Mouse (Mus musculus): ENCODE measurements around the gene Naa38. TPM values are rescaled to one million over a fixed set of nuclear protein-coding genes. Genes with fewer than 3 reads are reported as not detected.

The Naa38 gene
- polyA plus RNA-seq, 1 experiment from 2014 or later = 141 TPM

GRCm38 (mm10) chr11:69407724-69408004 lies 12.4 kb downstream of the Naa38 start:
- no peak overlapping the region for H3K9ac ChIP-seq (ENCODE audit: low read length)
- peaks cover 40% of the 10 kb centered on the region for H3K36me3 ChIP-seq (ENCODE audit: control insufficient read depth, insufficient read depth, low read length)
- DNase-seq (ENCODE audit: low spot score) (no peak), ATAC-seq (ENCODE audit: insufficient number of reproducible peaks, low FRiP score, low TSS enrichment, low read depth) (no peak)
- no peak overlapping the region; the same call in 1 of the 2 replicates for H3K4me3 ChIP-seq (ENCODE audit: low read depth, low read length)
- H3K9me3 ChIP-seq (ENCODE audit: control insufficient read depth, low read length) = no peaks in the 10 kb centered on the region
- 86% methylated on average over 4 of the region's 4 CpGs for whole genome bisulfite sequencing
- H3K27ac ChIP-seq (replicated peaks; ENCODE audit: low read depth, low read length) = no peak overlapping the region
- peak overlapping the region; percentile 98; the same call in 1 of the 2 replicates for H3K4me2 ChIP-seq (ENCODE audit: low read depth, severe bottlenecking)
- peaks cover 23% of the 10 kb centered on the region for H3K4me1 ChIP-seq (ENCODE audit: control insufficient read depth, insufficient read depth, low read length)
- no peaks in the 10 kb centered on the region for H3K27me3 ChIP-seq (ENCODE audit: control insufficient read depth, insufficient read depth, low read length)

GRCm38 (mm10) chr11:69408541-69409377 lies 13.5 kb downstream of the Naa38 start:
- ATAC-seq (ENCODE audit: insufficient number of reproducible peaks, low FRiP score, low TSS enrichment, low read depth) = peak; percentile 61
- no peaks in the 10 kb centered on the region for H3K9me3 ChIP-seq (ENCODE audit: control insufficient read depth, low read length)
- H3K36me3 ChIP-seq (ENCODE audit: control insufficient read depth, insufficient read depth, low read length) = peaks cover 35% of the 10 kb centered on the region
- H3K27me3 ChIP-seq (ENCODE audit: control insufficient read depth, insufficient read depth, low read length) = no peaks in the 10 kb centered on the region
- peak overlapping the region; percentile 89 for H3K9ac ChIP-seq (ENCODE audit: low read length)
- DNase-seq (ENCODE audit: low spot score) = peak; percentile 82
- peak overlapping the region; percentile 75 for H3K27ac ChIP-seq (replicated peaks; ENCODE audit: low read depth, low read length)
- H3K4me2 ChIP-seq (ENCODE audit: low read depth, severe bottlenecking) = peak overlapping the region; percentile 98
- H3K4me3 ChIP-seq (ENCODE audit: low read depth, low read length) = peak overlapping the region; percentile 86
- under 1% methylated on average over 33 of the region's 33 CpGs for WGBS
- peaks cover 34% of the 10 kb centered on the region for H3K4me1 ChIP-seq (ENCODE audit: control insufficient read depth, insufficient read depth, low read length)

DNA sequence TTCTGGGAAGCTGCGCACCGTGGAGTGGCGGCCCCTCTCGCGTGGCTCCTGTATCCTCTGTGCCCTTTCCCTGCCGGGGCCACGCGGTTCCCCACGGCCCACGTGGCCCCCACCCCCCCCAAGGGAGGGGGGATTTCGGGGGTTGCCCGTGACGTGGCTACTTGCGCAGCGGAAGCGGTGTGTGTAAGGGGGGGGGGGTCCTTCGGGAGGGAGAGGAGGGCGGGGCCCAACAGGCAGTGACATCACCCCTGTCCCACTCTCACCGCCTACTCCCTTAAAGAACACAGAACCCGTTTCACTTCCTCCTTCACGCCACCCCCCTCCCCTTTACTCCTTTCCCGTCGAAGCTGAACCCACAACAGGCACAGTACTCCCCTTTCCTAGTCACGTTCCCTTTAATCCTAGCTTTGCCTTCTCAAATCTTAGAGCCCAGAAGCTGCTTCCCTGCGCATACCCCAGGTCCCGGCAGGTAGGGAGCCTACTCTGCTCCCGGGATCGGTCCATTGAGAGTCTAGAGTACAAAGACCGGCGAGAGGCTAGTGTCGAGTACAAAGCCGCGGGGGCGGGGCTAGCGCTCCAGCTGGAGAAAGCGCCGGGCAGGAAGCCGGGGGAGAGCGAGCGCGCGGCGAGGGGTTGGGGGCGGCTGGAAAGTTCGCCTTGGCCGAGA lies 14.2 kb downstream of the Naa38 start:
- DNase-seq (ENCODE audit: low spot score) = peak; percentile 90
- peaks cover 41% of the 10 kb centered on the region for H3K4me1 ChIP-seq (ENCODE audit: control insufficient read depth, insufficient read depth, low read length)

DNA sequence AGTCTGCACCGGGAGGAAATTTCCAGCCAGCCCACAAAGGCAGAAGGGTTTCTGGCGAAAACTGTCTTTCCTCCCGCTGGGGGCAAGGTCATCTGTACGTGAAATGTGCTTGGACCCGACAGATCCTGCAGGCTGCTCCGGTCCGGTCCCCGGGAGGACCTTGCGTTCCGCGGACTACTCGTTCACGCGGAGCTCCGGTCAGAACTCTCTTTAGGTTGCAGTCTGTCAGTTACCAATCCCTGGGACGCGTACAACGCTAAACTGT lies 14.7 kb downstream of the Naa38 start:
- Histone ChIP-seq H3K27ac (replicated peaks; ENCODE audit: low read depth, low read length) (peak overlapping the region; percentile 75), H3K36me3 (ENCODE audit: control insufficient read depth, insufficient read depth, low read length) (peaks cover 23% of the 10 kb centered on the region), H3K4me2 (ENCODE audit: low read depth, severe bottlenecking) (peak overlapping the region; percentile 98), H3K27me3 (ENCODE audit: control insufficient read depth, insufficient read depth, low read length) (no peaks in the 10 kb centered on the region), H3K4me3 (ENCODE audit: low read depth, low read length) (peak overlapping the region; percentile 86), H3K4me1 (ENCODE audit: control insufficient read depth, insufficient read depth, low read length) (peaks cover 41% of the 10 kb centered on the region), H3K9me3 (ENCODE audit: control insufficient read depth, low read length) (no peaks in the 10 kb centered on the region), H3K9ac (ENCODE audit: low read length) (peak overlapping the region; percentile 89)
- ATAC-seq (ENCODE audit: insufficient number of reproducible peaks, low FRiP score, low TSS enrichment, low read depth) = no peak
- no peak for DNase-seq (ENCODE audit: low spot score)
- under 1% methylated on average over 18 of the region's 18 CpGs for WGBS

More for the DNA sequence above, 14.2 kb downstream of the Naa38 start:
- Histone ChIP-seq H3K9ac (ENCODE audit: low read length) (peak overlapping the region; percentile 89), H3K4me2 (ENCODE audit: low read depth, severe bottlenecking) (peak overlapping the region; percentile 98), H3K36me3 (ENCODE audit: control insufficient read depth, insufficient read depth, low read length) (peaks cover 28% of the 10 kb centered on the region), H3K27ac (replicated peaks; ENCODE audit: low read depth, low read length) (peak overlapping the region; percentile 75), H3K27me3 (ENCODE audit: control insufficient read depth, insufficient read depth, low read length) (no peaks in the 10 kb centered on the region), H3K4me3 (ENCODE audit: low read depth, low read length) (peak overlapping the region; percentile 86), H3K9me3 (ENCODE audit: control insufficient read depth, low read length) (no peaks in the 10 kb centered on the region)
- ATAC-seq (ENCODE audit: insufficient number of reproducible peaks, low FRiP score, low TSS enrichment, low read depth) = peak; percentile 36
- under 1% methylated on average over 43 of the region's 46 CpGs for WGBS

DNA sequence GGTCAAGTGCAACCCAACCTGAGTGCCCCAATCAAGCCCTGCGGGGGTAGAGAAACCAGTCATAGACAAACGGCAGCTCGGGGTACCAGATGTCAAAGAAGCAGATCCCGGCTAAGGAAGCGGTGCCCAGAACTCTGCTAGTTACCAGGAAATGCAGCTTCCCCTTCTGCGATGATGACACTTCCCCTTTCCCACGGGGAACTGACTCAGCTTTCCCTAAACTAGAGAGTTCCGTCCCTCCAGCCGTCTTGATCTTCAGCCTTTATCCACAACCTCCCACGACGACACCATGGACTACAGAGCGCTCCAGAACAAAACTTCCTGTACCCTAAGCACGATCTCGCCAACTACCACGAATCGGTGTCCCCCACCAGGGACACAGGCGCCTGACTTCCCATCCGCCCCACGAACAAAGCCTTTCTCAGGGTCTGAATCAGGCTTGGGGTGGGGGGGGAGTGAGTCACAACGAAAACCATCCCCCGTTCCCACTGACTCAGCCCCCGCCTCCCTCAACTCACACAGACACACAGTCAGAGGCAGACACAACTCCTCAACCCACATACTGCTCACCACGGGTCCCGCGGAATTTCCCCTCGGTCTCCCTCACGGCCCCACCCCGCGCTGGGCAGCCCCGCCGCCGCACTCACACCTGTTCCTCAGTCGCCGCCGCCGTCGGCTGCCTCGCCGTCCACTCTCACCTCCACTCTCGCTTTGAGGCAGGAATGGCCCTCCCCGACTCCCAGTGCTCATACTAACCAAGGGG lies 15.2 kb downstream of the Naa38 start:
- DNase-seq (ENCODE audit: low spot score) (peak; percentile 57), ATAC-seq (ENCODE audit: insufficient number of reproducible peaks, low FRiP score, low TSS enrichment, low read depth) (peak; percentile 0; the same call in 1 of the 2 replicates)
- under 1% methylated on average over 41 of the region's 41 CpGs for WGBS
- H3K27me3 ChIP-seq (ENCODE audit: control insufficient read depth, insufficient read depth, low read length) = no peaks in the 10 kb centered on the region
- peak overlapping the region; percentile 86 for H3K4me3 ChIP-seq (ENCODE audit: low read depth, low read length)
- peaks cover 41% of the 10 kb centered on the region for H3K4me1 ChIP-seq (ENCODE audit: control insufficient read depth, insufficient read depth, low read length)
- H3K9ac ChIP-seq (ENCODE audit: low read length) = peak overlapping the region; percentile 89
- peak overlapping the region; percentile 98 for H3K4me2 ChIP-seq (ENCODE audit: low read depth, severe bottlenecking)
- no peaks in the 10 kb centered on the region for H3K9me3 ChIP-seq (ENCODE audit: control insufficient read depth, low read length)
- H3K27ac ChIP-seq (replicated peaks; ENCODE audit: low read depth, low read length) = peak overlapping the region; percentile 75
- peaks cover 19% of the 10 kb centered on the region for H3K36me3 ChIP-seq (ENCODE audit: control insufficient read depth, insufficient read depth, low read length)

GRCm38 (mm10) chr11:69411073-69411535 lies 15.8 kb downstream of the Naa38 start:
- Histone ChIP-seq H3K4me2 (ENCODE audit: low read depth, severe bottlenecking) (peak overlapping the region; percentile 98), H3K4me3 (ENCODE audit: low read depth, low read length) (peak overlapping the region; percentile 86), H3K4me1 (ENCODE audit: control insufficient read depth, insufficient read depth, low read length) (peaks cover 41% of the 10 kb centered on the region), H3K27ac (replicated peaks; ENCODE audit: low read depth, low read length) (peak overlapping the region; percentile 75), H3K9ac (ENCODE audit: low read length) (peak overlapping the region; percentile 89), H3K27me3 (ENCODE audit: control insufficient read depth, insufficient read depth, low read length) (no peaks in the 10 kb centered on the region), H3K36me3 (ENCODE audit: control insufficient read depth, insufficient read depth, low read length) (peaks cover 13% of the 10 kb centered on the region), H3K9me3 (ENCODE audit: control insufficient read depth, low read length) (no peaks in the 10 kb centered on the region)
- DNase-seq (ENCODE audit: low spot score) (peak; percentile 99), ATAC-seq (ENCODE audit: insufficient number of reproducible peaks, low FRiP score, low TSS enrichment, low read depth) (peak; percentile 44)
- 0% methylated on average over 21 of the region's 26 CpGs for WGBS

DNA sequence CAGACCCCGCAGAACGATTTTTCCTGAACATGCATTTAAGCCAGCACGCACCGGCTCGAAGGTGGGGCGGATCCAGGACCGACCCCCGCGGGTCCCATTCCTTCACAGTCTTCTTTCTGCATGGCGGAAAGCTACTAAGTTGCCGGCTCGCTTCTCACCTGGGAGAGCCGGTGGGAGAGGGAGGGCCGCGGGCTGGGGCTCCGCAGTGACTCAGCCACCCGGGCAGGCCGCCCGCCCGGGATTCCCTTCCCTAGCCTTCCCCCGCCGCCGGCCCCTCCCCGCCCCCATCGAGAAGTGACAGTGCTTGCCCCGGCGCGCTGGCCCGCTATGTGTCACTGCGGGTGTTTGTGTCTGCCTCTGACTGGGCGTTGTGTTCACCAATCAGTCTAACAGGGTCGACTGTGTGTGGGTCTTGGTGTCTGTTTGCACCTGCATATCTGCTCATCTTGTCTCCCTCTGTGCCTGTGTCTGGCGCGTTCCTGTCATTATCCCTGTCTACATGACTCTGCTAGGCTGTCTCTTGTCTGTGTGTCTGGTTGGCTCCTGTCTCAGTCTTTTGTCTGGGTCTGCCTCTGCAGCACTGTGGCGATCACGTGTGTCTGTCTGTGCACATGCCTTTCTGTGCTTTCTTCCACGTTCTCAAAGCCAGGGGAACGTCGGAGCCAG lies 16.4 kb downstream of the Naa38 start:
- H3K4me3 ChIP-seq (ENCODE audit: low read depth, low read length) = peak overlapping the region; percentile 86
- peak overlapping the region; percentile 75 for H3K27ac ChIP-seq (replicated peaks; ENCODE audit: low read depth, low read length)
- no peaks in the 10 kb centered on the region for H3K9me3 ChIP-seq (ENCODE audit: control insufficient read depth, low read length)
- under 1% methylated on average over 39 of the region's 39 CpGs for WGBS
- H3K4me1 ChIP-seq (ENCODE audit: control insufficient read depth, insufficient read depth, low read length) = peaks cover 41% of the 10 kb centered on the region
- no peak for ATAC-seq (ENCODE audit: insufficient number of reproducible peaks, low FRiP score, low TSS enrichment, low read depth)
- no peaks in the 10 kb centered on the region for H3K27me3 ChIP-seq (ENCODE audit: control insufficient read depth, insufficient read depth, low read length)
- peak overlapping the region; percentile 89 for H3K9ac ChIP-seq (ENCODE audit: low read length)
- H3K36me3 ChIP-seq (ENCODE audit: control insufficient read depth, insufficient read depth, low read length) = peaks cover 9% of the 10 kb centered on the region
- H3K4me2 ChIP-seq (ENCODE audit: low read depth, severe bottlenecking) = peak overlapping the region; percentile 98
- DNase-seq (ENCODE audit: low spot score) = peak; percentile 43

DNA sequence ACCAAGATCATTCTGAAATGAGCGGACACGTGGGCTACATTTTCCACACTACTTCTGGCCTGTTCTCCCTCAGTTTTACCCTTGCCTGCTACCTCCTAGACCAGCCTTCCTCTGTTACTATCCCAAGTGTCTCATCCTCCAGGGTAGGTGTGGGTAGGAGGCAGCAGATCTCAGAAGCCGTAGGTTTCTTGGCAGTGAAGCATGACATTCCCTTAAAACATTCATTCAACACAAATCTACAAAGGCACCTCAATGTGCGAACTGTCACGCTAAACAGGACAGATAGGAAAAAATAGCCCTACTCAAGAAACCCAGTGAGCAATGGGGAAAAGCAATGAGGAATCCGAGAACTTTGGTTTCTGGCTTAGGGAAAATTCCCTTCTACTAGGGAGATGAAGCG lies 17.3 kb downstream of the Naa38 start:
- DNase-seq (ENCODE audit: low spot score) (no peak), ATAC-seq (ENCODE audit: insufficient number of reproducible peaks, low FRiP score, low TSS enrichment, low read depth) (no peak)
- Histone ChIP-seq H3K9me3 (ENCODE audit: control insufficient read depth, low read length) (no peaks in the 10 kb centered on the region), H3K9ac (ENCODE audit: low read length) (no peak overlapping the region), H3K4me2 (ENCODE audit: low read depth, severe bottlenecking) (peak overlapping the region; percentile 98), H3K36me3 (ENCODE audit: control insufficient read depth, insufficient read depth, low read length) (peaks cover 2% of the 10 kb centered on the region), H3K4me1 (ENCODE audit: control insufficient read depth, insufficient read depth, low read length) (peaks cover 45% of the 10 kb centered on the region), H3K27me3 (ENCODE audit: control insufficient read depth, insufficient read depth, low read length) (no peaks in the 10 kb centered on the region), H3K27ac (replicated peaks; ENCODE audit: low read depth, low read length) (no peak overlapping the region; the same call in 1 of the 2 replicates), H3K4me3 (ENCODE audit: low read depth, low read length) (peak overlapping the region; percentile 1; the same call in 1 of the 2 replicates)
- 62% methylated on average over 7 of the region's 7 CpGs for WGBS

Measured in limb, embryonic 11.5 days (tissue).